Mouse (Mus musculus) ES-E14 (cell line): ENCODE data around the gene Mthfd1l.

Experiments used
- CHD2 ChIP-seq: IDR thresholded peaks from 2 replicates; pipeline ENCODE4 v1.6.1; 2014; ENCODE audit warnings: mild to moderate bottlenecking, low read depth, low read length, inconsistent platforms
- ZC3H11A ChIP-seq: IDR thresholded peaks from 2 replicates; pipeline ENCODE4 v1.6.1; 2012; ENCODE audit warnings: low read depth, mild to moderate bottlenecking, inconsistent platforms, low read length, borderline replicate concordance

DNA sequence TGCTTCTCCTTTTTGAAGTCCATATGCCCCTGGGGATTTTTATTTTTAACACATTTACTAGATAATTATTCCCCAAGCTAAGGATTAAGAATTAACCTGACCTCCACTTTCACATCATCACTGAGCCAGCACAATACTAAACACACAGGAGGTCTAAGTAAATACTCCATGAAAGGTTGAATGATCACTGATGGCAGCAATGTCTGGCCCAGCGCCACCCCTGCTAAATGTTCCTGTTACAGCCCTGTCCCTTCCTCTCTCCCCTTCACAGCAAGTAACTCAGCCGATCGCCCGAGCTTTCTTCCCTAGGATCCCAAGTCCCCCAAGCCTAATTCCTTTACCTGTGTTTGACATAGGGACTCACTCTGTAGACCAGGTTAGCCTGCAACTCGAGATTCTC, 185.6 kb downstream of the Mthfd1l start:
- TF ChIP-seq CHD2 (no peak), ZC3H11A (no peak)
